Mouse (Mus musculus): ENCODE measurements around the gene Aipl1.

GRCm38 (mm10) chr11:72049171-72049759 is 12.0 kb upstream of the Aipl1 start:
- no peak for TF ChIP-seq CTCF (conservative IDR thresholded peaks at IDR 0.05; ENCODE audit: insufficient read depth, insufficient read length, low read depth, low read length)
- no peak for TF ChIP-seq POLR2A (IDR thresholded peaks at IDR 0.05; ENCODE audit: low read depth, low read length)
